25 mouse cellular contexts compared by ENCODE assay signal in the genomic region with DNA sequence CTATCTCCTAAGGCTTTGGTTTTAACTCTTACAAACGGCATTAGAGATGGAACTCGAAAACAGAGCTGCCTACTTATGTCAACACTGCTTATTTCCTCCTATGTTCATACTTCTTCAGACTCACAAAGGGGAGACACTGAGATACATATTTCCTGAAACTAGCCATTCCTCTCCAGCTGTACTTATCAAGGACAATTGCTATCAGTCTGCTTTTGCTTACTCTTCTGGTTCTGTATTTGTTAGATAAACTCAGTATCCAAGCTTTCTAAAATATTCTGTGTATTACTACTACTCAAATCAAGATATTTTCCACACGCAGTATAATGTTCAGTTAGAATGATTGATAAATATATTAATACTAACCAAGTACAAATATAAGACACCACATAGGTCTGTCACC. TPM values are rescaled to one million over a fixed set of nuclear protein-coding genes. Genes with fewer than 3 reads are reported as not detected.
DNase-seq lines count a peak whose midpoint lies in the region; ATAC-seq and TF ChIP-seq lines count a peak whose summit lies in the region.
"Had no signal": no experiment of that assay in that cellular context is flagged by ENCODE, and none has a peak within 500 bp of the region (broad histone marks: within the 10 kb centered on the region; RNA-seq: fewer than 3 reads in every experiment).

No protein-coding gene starts in this region.

- no peak for TF ChIP-seq EP300 in liver, postnatal 0 days (IDR thresholded peaks at IDR 0.05; ENCODE audit: low read depth)
- peak; percentile 32; the same call in 1 of the 2 replicates for TF ChIP-seq EP300 in liver, embryonic 14.5 days (IDR thresholded peaks at IDR 0.05; ENCODE audit: low read depth)
- peak in 1 of 2 experiments; percentile 43; a peak in 1 of 4 replicates for TF ChIP-seq EP300 in MEL (IDR thresholded peaks at IDR 0.05; ENCODE audit: low read depth in 1 of 2, low read length in 2 of 2)

- no peaks in the 10 kb centered on the region for H3K27me3 ChIP-seq in liver, embryonic 12.5 days (replicated peaks)
- H3K27me3 ChIP-seq in liver, embryonic 13.5 days = no peaks in the 10 kb centered on the region
- H3K27me3 ChIP-seq in liver, postnatal 0 days (ENCODE audit: insufficient read depth, low read length) = no peaks in the 10 kb centered on the region
- no peaks in the 10 kb centered on the region for H3K27me3 ChIP-seq in liver, embryonic 14.5 days (ENCODE audit: control insufficient read depth, insufficient read depth, low read length)
- no peaks in the 10 kb centered on the region for H3K27me3 ChIP-seq in liver, embryonic 11.5 days (replicated peaks; ENCODE audit: control insufficient read depth, insufficient read depth, low read length)
- H3K27me3 ChIP-seq in MEL (ENCODE audit: control insufficient read depth in 1 of 2, insufficient read depth in 2 of 2, low read length in 2 of 2) = no peaks in the 10 kb centered on the region
- H3K27me3 ChIP-seq: CH12.LX, Patski had no signal

- no peak overlapping the region for H3K4me2 ChIP-seq in liver, embryonic 12.5 days
- no peak overlapping the region for H3K4me2 ChIP-seq in liver, embryonic 13.5 days
- H3K4me2 ChIP-seq in liver, postnatal 0 days (ENCODE audit: low read depth, low read length) = no peak overlapping the region
- no peak overlapping the region for H3K4me2 ChIP-seq in liver, embryonic 14.5 days (ENCODE audit: low read depth)
- H3K4me2 ChIP-seq in liver, embryonic 11.5 days = no peak overlapping the region

- no peaks in the 10 kb centered on the region for H3K9me3 ChIP-seq in liver, embryonic 12.5 days (replicated peaks)
- no peaks in the 10 kb centered on the region for H3K9me3 ChIP-seq in liver, embryonic 13.5 days (replicated peaks)
- no peaks in the 10 kb centered on the region for H3K9me3 ChIP-seq in liver, postnatal 0 days (ENCODE audit: low read length)
- no peaks in the 10 kb centered on the region for H3K9me3 ChIP-seq in liver, embryonic 14.5 days (ENCODE audit: control insufficient read depth, low read length)
- H3K9me3 ChIP-seq in liver, embryonic 11.5 days (ENCODE audit: control insufficient read depth, low read length) = no peaks in the 10 kb centered on the region
- H3K9me3 ChIP-seq in MEL (replicated peaks; ENCODE audit: insufficient read depth, low read length) = no peaks in the 10 kb centered on the region
- H3K9me3 ChIP-seq: G1E had no signal

- no peak overlapping the region for H3K4me3 ChIP-seq in liver, embryonic 12.5 days
- no peak overlapping the region for H3K4me3 ChIP-seq in liver, embryonic 13.5 days (replicated peaks)
- H3K4me3 ChIP-seq in liver, postnatal 0 days (ENCODE audit: low read depth, low read length) = no peak overlapping the region
- H3K4me3 ChIP-seq in liver, embryonic 14.5 days (ENCODE audit: insufficient read depth in 1 of 2, low read depth in 2 of 2, low read length in 2 of 2) = no peak overlapping the region
- no peak overlapping the region for H3K4me3 ChIP-seq in liver, embryonic 11.5 days (ENCODE audit: low read depth, low read length)
- no peak overlapping the region for H3K4me3 ChIP-seq in MEL (ENCODE audit: control insufficient read depth in 1 of 2, insufficient read depth in 1 of 2, low read depth in 2 of 2, low read length in 2 of 2)

- TF ChIP-seq RAD21 in MEL (IDR thresholded peaks at IDR 0.05; ENCODE audit: low read depth, low read length) = no peak

- no peak for TF ChIP-seq POLR2A in MEL (IDR thresholded peaks at IDR 0.05; ENCODE audit: control insufficient read depth in 1 of 2, insufficient read depth in 1 of 2, low read depth in 1 of 2, low read length in 2 of 2, poor library complexity in 1 of 2)

- no peaks in the 10 kb centered on the region for H3K79me2 ChIP-seq in MEL (ENCODE audit: control insufficient read depth, insufficient read depth, low read length, poor library complexity)

- 68% methylated on average over 3 of the region's 3 CpGs for whole genome bisulfite sequencing in liver, embryonic 12.5 days (ENCODE audit: insufficient replicate concordance)
- 61% methylated on average over 3 of the region's 3 CpGs for WGBS in liver, embryonic 13.5 days (ENCODE audit: insufficient replicate concordance)
- 70% methylated on average over 3 of the region's 3 CpGs for WGBS in liver, postnatal 0 days (ENCODE audit: insufficient replicate concordance)
- WGBS in liver, embryonic 14.5 days (ENCODE audit: insufficient replicate concordance) = 60% methylated on average over 3 of the region's 3 CpGs
- WGBS in liver, embryonic 11.5 days = 81% methylated on average over 3 of the region's 3 CpGs

- TF ChIP-seq CTCF in liver, postnatal 0 days (IDR thresholded peaks at IDR 0.05; ENCODE audit: low read depth) = no peak
- TF ChIP-seq CTCF in liver, embryonic 14.5 days (IDR thresholded peaks at IDR 0.05; ENCODE audit: low read depth) = no peak
- TF ChIP-seq CTCF in MEL (IDR thresholded peaks at IDR 0.05 in 2 of 3, conservative IDR thresholded peaks at IDR 0.05 in 1 of 3; ENCODE audit: control insufficient read depth in 1 of 3, insufficient read depth in 1 of 3, low read depth in 2 of 3, low read length in 3 of 3, poor library complexity in 1 of 3, severe bottlenecking in 1 of 3) = no peak

- peaks cover 75% of the 10 kb centered on the region for H3K36me3 ChIP-seq in liver, embryonic 12.5 days
- H3K36me3 ChIP-seq in liver, embryonic 13.5 days = peaks cover 67% of the 10 kb centered on the region
- peaks cover 60% of the 10 kb centered on the region for H3K36me3 ChIP-seq in liver, postnatal 0 days (replicated peaks; ENCODE audit: insufficient read depth, low read length)
- H3K36me3 ChIP-seq in liver, embryonic 14.5 days (replicated peaks; ENCODE audit: control insufficient read depth, insufficient read depth, low read depth) = peaks cover 29% of the 10 kb centered on the region
- peaks cover 11% of the 10 kb centered on the region; the same call in 1 of the 2 replicates for H3K36me3 ChIP-seq in liver, embryonic 11.5 days (ENCODE audit: control insufficient read depth, insufficient read depth, low read length)
- peaks cover 2 to 19% of the 10 kb centered on the region in 2 experiments for H3K36me3 ChIP-seq in MEL (ENCODE audit: control insufficient read depth in 1 of 2, insufficient read depth in 2 of 2, low read length in 2 of 2)

- peaks cover 7% of the 10 kb centered on the region for H3K4me1 ChIP-seq in liver, embryonic 12.5 days
- peaks cover 6% of the 10 kb centered on the region for H3K4me1 ChIP-seq in liver, embryonic 13.5 days (replicated peaks)
- H3K4me1 ChIP-seq in liver, postnatal 0 days (ENCODE audit: insufficient read depth) = no peaks in the 10 kb centered on the region
- no peaks in the 10 kb centered on the region for H3K4me1 ChIP-seq in liver, embryonic 14.5 days (replicated peaks; ENCODE audit: control insufficient read depth in 2 of 2, insufficient read depth in 2 of 2, low read length in 1 of 2)
- no peaks in the 10 kb centered on the region for H3K4me1 ChIP-seq in liver, embryonic 11.5 days (replicated peaks; ENCODE audit: control insufficient read depth, insufficient read depth, low read length)
- H3K4me1 ChIP-seq in MEL (ENCODE audit: control insufficient read depth in 1 of 2, insufficient read depth in 2 of 2, low read length in 2 of 2) = no peaks in the 10 kb centered on the region

- ATAC-seq in liver, embryonic 12.5 days = 0 out of 2 replicates have a peak, but pooled peaks have one; percentile 24
- ATAC-seq in liver, embryonic 13.5 days (ENCODE audit: low read depth) = peak; percentile 57; the same call in 1 of the 2 replicates
- ATAC-seq in liver, postnatal 0 days = no peak
- ATAC-seq in liver, embryonic 14.5 days (ENCODE audit: insufficient read depth) = peak; percentile 33; the same call in 1 of the 2 replicates
- ATAC-seq in liver, embryonic 11.5 days (replicated peaks; ENCODE audit: low FRiP score) = no peak
- ATAC-seq: activated CD4-positive, CD25-positive, alpha-beta regulatory T cell, adult 4 months; CD4-positive, CD25-positive, alpha-beta regulatory T cell, adult 4 months; Patski had no signal

- no peak overlapping the region for H3K9ac ChIP-seq in liver, embryonic 12.5 days
- H3K9ac ChIP-seq in liver, embryonic 13.5 days = no peak overlapping the region
- no peak overlapping the region for H3K9ac ChIP-seq in liver, postnatal 0 days (replicated peaks)
- H3K9ac ChIP-seq in liver, embryonic 14.5 days (replicated peaks) = no peak overlapping the region
- H3K9ac ChIP-seq in liver, embryonic 11.5 days (ENCODE audit: low read depth, low read length) = no peak overlapping the region
- H3K9ac ChIP-seq in MEL (ENCODE audit: control insufficient read depth, low read depth, low read length, poor library complexity, severe bottlenecking) = no peak overlapping the region

- H3K27ac ChIP-seq in liver, embryonic 12.5 days = no peak overlapping the region
- no peak overlapping the region for H3K27ac ChIP-seq in liver, embryonic 13.5 days
- H3K27ac ChIP-seq in liver, postnatal 0 days (ENCODE audit: low read depth) = no peak overlapping the region
- H3K27ac ChIP-seq in liver, embryonic 14.5 days = no peak overlapping the region
- H3K27ac ChIP-seq in liver, embryonic 11.5 days (ENCODE audit: low read depth, low read length) = no peak overlapping the region
- H3K27ac ChIP-seq in MEL (ENCODE audit: control insufficient read depth, low read depth, low read length) = no peak overlapping the region

- DNase-seq in liver (no peak), MEL (ENCODE audit: low read depth, low spot score) (no peak)
- no peak for DNase-seq in liver, embryonic 13.5 days
- DNase-seq in liver, postnatal 0 days = no peak
- no peak for DNase-seq in liver, embryonic 14.5 days (ENCODE audit: low read depth in 3 of 3, low spot score in 3 of 3)
- no peak for DNase-seq in liver, embryonic 11.5 days (ENCODE audit: low spot score)
- no peak for DNase-seq in lung, postnatal 36 days
- DNase-seq: adrenal gland, adult 2 months; adrenal gland, adult 8-10 months; adrenal gland, postnatal 10 days; adrenal gland, postnatal 14 days; adrenal gland, postnatal 25 days; adrenal gland, postnatal 36 days; B cell, adult 2 months; cerebellum, adult 11 months; cerebellum, adult 11-12 months; cerebellum, adult 18-20 months had no signal

TF ChIP-seq in MEL, 35 proteins besides CTCF, POLR2A, EP300 and RAD21 (continues in another document):
- TF ChIP-seq SIN3A (IDR thresholded peaks at IDR 0.05; ENCODE audit: low read length) (no peak), MAX (IDR thresholded peaks at IDR 0.05; ENCODE audit: low read length) (no peak), CHD2 (IDR thresholded peaks at IDR 0.05; ENCODE audit: low read length) (no peak), SMC3 (IDR thresholded peaks at IDR 0.05; ENCODE audit: low read depth, low read length) (no peak)

RNA-seq across cellular contexts. Expression of a gene that starts 18.7 kb away (rescaled TPM):
- polyA plus RNA-seq in liver, embryonic 12.5 days (2016; fragmentation: Nextera tagmentation; extraction: Ambion mirVana) = 2.4 and 2.6 TPM in 2 replicates
- polyA plus RNA-seq in liver, embryonic 13.5 days (2015; fragmentation: Nextera tagmentation; extraction: Ambion mirVana) = 1.8 and 2.1 TPM in 2 replicates
- polyA plus RNA-seq in liver, postnatal 0 days (2015; fragmentation: Nextera tagmentation; extraction: Ambion mirVana) = 1.6 TPM in 2 replicates
- polyA plus RNA-seq in liver, embryonic 14.5 days (2012; rRNA removed) = 0.37 and 0.93 TPM in 2 replicates
- polyA plus RNA-seq in liver, embryonic 14.5 days (2014; fragmentation: Nextera tagmentation; extraction: Ambion mirVana) = 1.7 and 1.8 TPM in 2 replicates
- 3.0 and 3.8 TPM in 2 replicates for polyA plus RNA-seq in liver, embryonic 11.5 days (2014; fragmentation: Nextera tagmentation; extraction: Ambion mirVana)
- 0.56 and 1.0 TPM in 2 replicates for total RNA-seq in MEL (2012; rRNA removed)
- polyA plus RNA-seq in MEL (2012; ENCODE audit: insufficient read depth in 1 of 2, insufficient read length in 2 of 2, low read depth in 1 of 2, low replicate concordance in 2 of 2, missing spikeins in 1 of 2) = under 1 TPM in 1 of 2 experiments, not detected in 1; 0.28 TPM
- total RNA-seq: adrenal gland, adult 18-20 months; adrenal gland, adult 2 months; adrenal gland, postnatal 10 days; adrenal gland, postnatal 14 days; adrenal gland, postnatal 25 days; adrenal gland, postnatal 36 days; adrenal gland, postnatal 4 days had no signal

Comparison
In these comparisons a context has a peak if more than half of its experiments do, and no peak if none do; other contexts are left out.
1. ATAC-seq: peak in liver, embryonic 12.5 days (single experiment), liver, embryonic 13.5 days (single experiment) and liver, embryonic 14.5 days (single experiment); none in liver, postnatal 0 days (single experiment) and liver, embryonic 11.5 days (single experiment).